Mouse (Mus musculus) embryonic facial prominence, embryonic 12.5 days (tissue): Measurements from ENCODE around the gene Adam29. TPM values are rescaled to one million over a fixed set of nuclear protein-coding genes. Genes with fewer than 3 reads are reported as not detected.

Experiments used
- ATAC-seq: fragments of 200-750 bp; cut with Nextera tagmentation; 2 replicates; pipeline ENCODE4 v1.8.0; 2017; ENCODE audit not compliant: insufficient number of reproducible peaks, insufficient read depth, low FRiP score, low TSS enrichment
- H3K27ac ChIP-seq: fragments of 300-500 bp; sonication (generic); 2 replicates; pipeline ENCODE4 v1.5.1; 2016; ENCODE audit warnings: mild to moderate bottlenecking
- H3K27me3 ChIP-seq: fragments of 300-500 bp; sonication (generic); 2 replicates; pipeline ENCODE4 v1.6.1; 2016; ENCODE audit warnings: mild to moderate bottlenecking, moderate library complexity
- H3K36me3 ChIP-seq: fragments of 300-500 bp; sonication (generic); 2 replicates; pipeline ENCODE4 v1.6.1; 2016; ENCODE audit warnings: mild to moderate bottlenecking
- H3K4me1 ChIP-seq: fragments of 300-500 bp; sonication (generic); 2 replicates; pipeline ENCODE4 v1.6.1; 2016
- H3K4me2 ChIP-seq: fragments of 300-500 bp; sonication (generic); replicated peaks from 2 replicates; pipeline ENCODE4 v1.6.1; 2016; ENCODE audit warnings: mild to moderate bottlenecking, moderate library complexity
- H3K4me3 ChIP-seq: fragments of 300-500 bp; sonication (generic); 2 replicates; pipeline ENCODE4 v1.5.1; 2016; ENCODE audit warnings: mild to moderate bottlenecking
- H3K9ac ChIP-seq: fragments of 300-500 bp; sonication (generic); 2 replicates; pipeline ENCODE4 v1.6.1; 2016; ENCODE audit warnings: mild to moderate bottlenecking, moderate library complexity
- H3K9me3 ChIP-seq: fragments of 300-500 bp; sonication (generic); 2 replicates; pipeline ENCODE4 v1.6.1; 2016; ENCODE audit warnings: mild to moderate bottlenecking, moderate library complexity
- WGBS: fragments of 180-500 bp; shearing (Covaris S2); methylation state at CpG from one replicate; pipeline ENCODE4 v1.1.7; 2016; 5-methylcytosine and 5-hydroxymethylcytosine counted together
- polyA plus RNA-seq: library from polyadenylated mRNA; unstranded; fragments of >200 nt; fragmentation: Nextera tagmentation; extraction: Ambion mirVana; gene quantifications from 2 replicates; pipeline ENCODE4 v1.2.1, GENCODE M21; 2016

The Adam29 gene
- polyA plus RNA-seq, result not detected in 2 replicates

- Histone ChIP-seq H3K4me2 (no peak within 1 kb of the TSS), H3K9ac (no peak within 1 kb of the TSS), H3K4me3 (no peak within 1 kb of the TSS), H3K27me3 (no peaks in the 10 kb centered on the region), H3K27ac (no peak within 1 kb of the TSS), H3K36me3 (no peaks in the 10 kb centered on the region), H3K9me3 (no peaks in the 10 kb centered on the region), H3K4me1 (no peaks in the 10 kb centered on the region)
- WGBS, result 77% methylated on average over 1 of the region's 1 CpGs
- no peak for ATAC-seq
Measured at GRCm38 (mm10) chr8:55906848-55907247, at the start of gene Adam29. Adam29 (minus strand) TSS chr8:55906948.

- H3K4me1 ChIP-seq, result 0 out of 2 replicates have a peak, but pooled peaks cover 5% of the 10 kb centered on the region
- WGBS, result under 1% methylated on average over 8 of the region's 8 CpGs
- no peak overlapping the region for H3K9ac ChIP-seq
- ATAC-seq, result peak; percentile 75; the same call in 1 of the 2 replicates
- H3K27ac ChIP-seq, result no peak overlapping the region
- peak overlapping the region; percentile 48 for H3K4me2 ChIP-seq
- H3K4me3 ChIP-seq, result 0 out of 2 replicates have a peak overlapping the region, but pooled peaks have one; percentile 16
- no peaks in the 10 kb centered on the region for H3K36me3 ChIP-seq
- H3K27me3 ChIP-seq, result no peaks in the 10 kb centered on the region
- H3K9me3 ChIP-seq, result no peaks in the 10 kb centered on the region
Measured at GRCm38 (mm10) chr8:55940526-55940880, 33.8 kb upstream of the Adam29 start.

GRCm38 (mm10) chr8:55939870-55940525 is 33.2 kb upstream of the Adam29 start, which contains the start of gene Glra3:
Glra3 (plus strand) TSS chr8:55940460.
- Histone ChIP-seq H3K9me3 (no peaks in the 10 kb centered on the region), H3K4me3 (0 out of 2 replicates have a peak within 1 kb of the TSS, but pooled peaks have one; percentile 16), H3K27ac (no peak within 1 kb of the TSS), H3K9ac (no peak within 1 kb of the TSS), H3K27me3 (no peaks in the 10 kb centered on the region), H3K36me3 (no peaks in the 10 kb centered on the region), H3K4me1 (0 out of 2 replicates have a peak, but pooled peaks cover 5% of the 10 kb centered on the region), H3K4me2 (peak within 1 kb of the TSS; percentile 48)
- peak; percentile 75; the same call in 1 of the 2 replicates for ATAC-seq
- 13% methylated on average over 11 of the region's 11 CpGs for WGBS

Other genes starting within 250 kb of the Adam29 start
- gene Glra3, start 33.5 kb upstream of the Adam29 start, polyA plus RNA-seq, result 0.08 and 0.13 TPM in 2 replicates